Comparison of ENCODE assay signal across 28 mouse cellular contexts in genomic region chr13:112337146-112337545, GRCm38 (mm10). TPM values are rescaled to one million over a fixed set of nuclear protein-coding genes. Genes with fewer than 3 reads are reported as not detected.
DNase-seq lines count a peak whose midpoint lies in the region; ATAC-seq and TF ChIP-seq lines count a peak whose summit lies in the region.
"Had no signal": no experiment of that assay in that cellular context is flagged by ENCODE, and none has a peak within 500 bp of the region (broad histone marks: within the 10 kb centered on the region; RNA-seq: fewer than 3 reads in every experiment).

No protein-coding gene starts in this region.

- H3K4me2 ChIP-seq in heart, embryonic 11.5 days = no peak overlapping the region
- H3K4me2 ChIP-seq: forebrain, embryonic 13.5 days; heart, embryonic 12.5 days; heart, embryonic 15.5 days; hindbrain, embryonic 13.5 days had no signal

- no peak overlapping the region for H3K4me3 ChIP-seq in heart, embryonic 11.5 days (ENCODE audit: low read depth, low read length)
- H3K4me3 ChIP-seq in left cerebral cortex, adult 2 months = no peak overlapping the region
- H3K4me3 ChIP-seq in bone marrow macrophage, adult 2 months (ENCODE audit: insufficient read depth, low read length) = no peak overlapping the region
- H3K4me3 ChIP-seq: forebrain, embryonic 10.5 days; forebrain, embryonic 13.5 days; heart, embryonic 12.5 days; heart, embryonic 15.5 days; hindbrain, embryonic 10.5 days; hindbrain, embryonic 13.5 days had no signal

- TF ChIP-seq POLR2A in bone marrow macrophage, adult 2 months (IDR thresholded peaks at IDR 0.05; ENCODE audit: borderline replicate concordance, low read depth, low read length) = no peak

- no peaks in the 10 kb centered on the region for H3K9me3 ChIP-seq in heart, embryonic 11.5 days (replicated peaks; ENCODE audit: control insufficient read depth, low read length)
- H3K9me3 ChIP-seq: forebrain, embryonic 10.5 days; forebrain, embryonic 13.5 days; G1E; heart, embryonic 12.5 days; heart, embryonic 15.5 days; hindbrain, embryonic 10.5 days; hindbrain, embryonic 13.5 days had no signal

- H3K9ac ChIP-seq in heart, embryonic 11.5 days (ENCODE audit: low read depth, low read length) = no peak overlapping the region
- H3K9ac ChIP-seq: forebrain, embryonic 13.5 days; heart, embryonic 12.5 days; heart, embryonic 15.5 days; hindbrain, embryonic 13.5 days had no signal

- H3K36me3 ChIP-seq in heart, embryonic 11.5 days (ENCODE audit: control insufficient read depth, insufficient read depth, low read length) = no peaks in the 10 kb centered on the region
- H3K36me3 ChIP-seq: forebrain, embryonic 10.5 days; G1E; heart, embryonic 12.5 days; heart, embryonic 15.5 days; hindbrain, embryonic 10.5 days; hindbrain, embryonic 13.5 days had no signal

- no peak for TF ChIP-seq CTCF in left cerebral cortex, adult 2 months (IDR thresholded peaks at IDR 0.05)
- no peak for TF ChIP-seq CTCF in bone marrow macrophage, adult 2 months (IDR thresholded peaks at IDR 0.05; ENCODE audit: low read depth, low read length)

- H3K4me1 ChIP-seq in heart, embryonic 11.5 days (ENCODE audit: control insufficient read depth, insufficient read depth, low read length) = peaks cover 6% of the 10 kb centered on the region
- H3K4me1 ChIP-seq in bone marrow macrophage, adult 2 months (ENCODE audit: control insufficient read depth, insufficient read depth, low read length) = peaks cover 18% of the 10 kb centered on the region

- ATAC-seq in heart, embryonic 11.5 days (replicated peaks; ENCODE audit: insufficient number of reproducible peaks, low FRiP score, low TSS enrichment) = no peak
- peak; percentile 55 for ATAC-seq in granulocyte monocyte progenitor cell, adult 5-6 weeks (replicated peaks; ENCODE audit: poor library complexity, severe bottlenecking)
- ATAC-seq: forebrain, embryonic 13.5 days; forebrain, embryonic 16.5 days; hindbrain, embryonic 16.5 days; Patski had no signal

- WGBS in heart, embryonic 11.5 days (ENCODE audit: insufficient replicate concordance) = 86% methylated on average over 9 of the region's 9 CpGs

- DNase-seq in heart, adult 11 months = peak; percentile 86
- DNase-seq in left cerebral cortex, adult 9 months (ENCODE audit: low spot score in 2 of 2) = peak; percentile 11 to 24
- no peak for DNase-seq in left cerebral cortex, adult 2 months (ENCODE audit: extremely low spot score in 1 of 2, low spot score in 2 of 2)
- DNase-seq in thymus, postnatal 36 days = no peak
- no peak for DNase-seq in thymus, postnatal 0 days (ENCODE audit: low spot score)
- DNase-seq: adrenal gland, postnatal 10 days; adrenal gland, postnatal 36 days; B cell, adult 2 months; cerebellum, adult 18-20 months; cerebellum, adult 9-10 months; cerebellum, postnatal 14 days; gastrocnemius, postnatal 25 days; heart, postnatal 10 days; heart, postnatal 36 days had no signal

- H3K27me3 ChIP-seq in heart, embryonic 11.5 days (ENCODE audit: control insufficient read depth, insufficient read depth, low read length) = no peaks in the 10 kb centered on the region
- H3K27me3 ChIP-seq: CH12.LX; forebrain, embryonic 13.5 days; heart, embryonic 12.5 days; heart, embryonic 15.5 days; hindbrain, embryonic 13.5 days; Patski had no signal

- intact Hi-C loops in left cerebral cortex, adult 2 months (cut with DNase I) = no loop called here

- H3K27ac ChIP-seq in heart, embryonic 11.5 days (ENCODE audit: low read depth, low read length) = no peak overlapping the region
- no peak overlapping the region for H3K27ac ChIP-seq in left cerebral cortex, adult 2 months
- peak overlapping the region; percentile 7; the same call in 1 of the 2 replicates for H3K27ac ChIP-seq in bone marrow macrophage, adult 2 months (ENCODE audit: insufficient read depth, low read depth, low read length)
- H3K27ac ChIP-seq: forebrain, embryonic 10.5 days; forebrain, embryonic 13.5 days; heart, embryonic 15.5 days; hindbrain, embryonic 10.5 days; hindbrain, embryonic 13.5 days had no signal

RNA-seq across cellular contexts. Expression of gene Ankrd55, which starts 48.9 kb away (rescaled TPM):
- 0.14 and 0.63 TPM in 2 replicates for polyA plus RNA-seq in heart, embryonic 11.5 days (2014; fragmentation: Nextera tagmentation; extraction: Ambion mirVana)
- 1 to 10 TPM; 3.6 to 4.1 TPM for total RNA-seq in left cerebral cortex, adult 2 months (2021)
- 3.0 and 3.2 TPM in 2 replicates for polyA plus RNA-seq in bone marrow macrophage, adult 2 months (2012; ENCODE audit: insufficient read depth, insufficient read length, missing spikeins)
- total RNA-seq in granulocyte monocyte progenitor cell, adult 5-6 weeks (2014; fragmentation: Nextera tagmentation) = 0.67 TPM in 1 of 2 replicates, not detected in the other
- total RNA-seq in granulocyte monocyte progenitor cell, adult 5-6 weeks (2017) = not detected in 2 replicates
- polyA plus RNA-seq in thymus, postnatal 0 days (2015; fragmentation: Nextera tagmentation; extraction: Ambion mirVana) = 0.98 and 1.9 TPM in 2 replicates
- total RNA-seq: gastrocnemius, postnatal 25 days had no signal
- polyA plus RNA-seq: G1E had no signal

Comparison
In these comparisons a context has a peak if more than half of its experiments do, and no peak if none do; other contexts are left out.
1. DNase-seq: peak in heart, adult 11 months (single experiment) and left cerebral cortex, adult 9 months (2 of 2); none in left cerebral cortex, adult 2 months (0 of 2), thymus, postnatal 36 days (0 of 2) and thymus, postnatal 0 days (single experiment).